Mouse (Mus musculus): ENCODE measurements at regions not wholly inside any gene's neighbourhood (a gene's known extent, or its start where the extent isn't known, plus 50 kb on each side); places are given as distances from the start of the nearest gene placed in this dataset.

DNA sequence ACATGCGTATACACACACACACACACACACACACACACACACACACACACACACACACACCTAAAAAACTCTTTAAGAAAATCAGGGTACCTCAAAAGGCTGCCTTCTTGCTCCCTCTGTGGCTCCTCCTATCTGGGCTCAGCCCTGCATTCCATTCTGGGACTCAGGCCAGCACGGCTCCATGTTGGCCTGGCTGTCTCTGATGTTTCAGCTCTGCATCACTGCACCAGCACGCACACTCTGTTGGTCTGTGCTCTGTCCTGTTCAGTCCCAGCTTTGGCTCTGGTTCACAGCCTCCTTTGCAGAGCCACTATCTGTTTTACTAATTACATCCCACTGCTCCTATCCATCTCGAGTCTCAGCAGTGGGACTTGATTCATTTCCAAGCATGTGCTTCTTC lies 108.8 kb upstream of the Eif4g2 start:
- ATAC-seq (ENCODE audit: insufficient number of reproducible peaks, low FRiP score, low TSS enrichment, low read depth): no peak
- WGBS: 56% methylated on average over 4 of the region's 4 CpGs
- no peak for DNase-seq (ENCODE audit: low spot score)

GRCm38 (mm10) chr7:111191216-111191615 lies 108.4 kb upstream of the Eif4g2 start:
- H3K4me2 ChIP-seq (ENCODE audit: low read depth, severe bottlenecking): no peak overlapping the region
- H3K9ac ChIP-seq (ENCODE audit: low read length): no peak overlapping the region
- DNase-seq (ENCODE audit: low spot score): no peak
- no peaks in the 10 kb centered on the region for H3K27me3 ChIP-seq (ENCODE audit: control insufficient read depth, insufficient read depth, low read length)
- no peak overlapping the region for H3K4me3 ChIP-seq (ENCODE audit: low read depth, low read length)
- no peaks in the 10 kb centered on the region for H3K36me3 ChIP-seq (ENCODE audit: control insufficient read depth, insufficient read depth, low read length)
- ATAC-seq (ENCODE audit: insufficient number of reproducible peaks, low FRiP score, low TSS enrichment, low read depth): no peak
- no peaks in the 10 kb centered on the region for H3K9me3 ChIP-seq (ENCODE audit: control insufficient read depth, low read length)
- H3K4me1 ChIP-seq (ENCODE audit: control insufficient read depth, insufficient read depth, low read length): no peaks in the 10 kb centered on the region
- H3K27ac ChIP-seq (replicated peaks; ENCODE audit: low read depth, low read length): no peak overlapping the region

More for the DNA sequence above, 108.8 kb upstream of the Eif4g2 start:
- Histone ChIP-seq H3K27me3 (ENCODE audit: control insufficient read depth, insufficient read depth, low read length) (no peaks in the 10 kb centered on the region), H3K36me3 (ENCODE audit: control insufficient read depth, insufficient read depth, low read length) (no peaks in the 10 kb centered on the region), H3K27ac (replicated peaks; ENCODE audit: low read depth, low read length) (no peak overlapping the region), H3K9me3 (ENCODE audit: control insufficient read depth, low read length) (no peaks in the 10 kb centered on the region), H3K4me2 (ENCODE audit: low read depth, severe bottlenecking) (no peak overlapping the region), H3K4me1 (ENCODE audit: control insufficient read depth, insufficient read depth, low read length) (no peaks in the 10 kb centered on the region), H3K9ac (ENCODE audit: low read length) (no peak overlapping the region), H3K4me3 (ENCODE audit: low read depth, low read length) (no peak overlapping the region)

DNA sequence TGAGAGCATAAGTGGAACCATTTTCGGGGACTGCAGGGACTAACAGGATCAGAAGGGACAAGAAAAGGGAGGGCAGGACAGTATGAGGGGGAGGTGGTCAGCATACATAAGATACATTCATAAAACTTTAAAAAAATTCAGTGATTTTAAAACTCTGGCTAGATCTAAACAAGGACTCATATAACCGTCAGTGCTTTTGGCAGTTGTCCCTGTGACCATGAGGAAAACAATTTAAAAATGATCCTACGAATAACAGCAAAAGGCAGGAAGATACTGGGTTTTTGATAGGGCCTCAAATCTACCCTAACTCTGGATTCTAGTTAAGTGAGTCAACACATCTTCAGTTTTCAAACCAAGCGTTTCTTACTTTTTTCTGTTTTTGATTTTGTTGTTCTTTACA lies 106.9 kb upstream of the Eif4g2 start:
- ATAC-seq (ENCODE audit: insufficient number of reproducible peaks, low FRiP score, low TSS enrichment, low read depth) (no peak), DNase-seq (ENCODE audit: low spot score) (no peak)
- H3K4me2 ChIP-seq (ENCODE audit: low read depth, severe bottlenecking): no peak overlapping the region
- H3K27ac ChIP-seq (replicated peaks; ENCODE audit: low read depth, low read length): no peak overlapping the region
- H3K4me3 ChIP-seq (ENCODE audit: low read depth, low read length): no peak overlapping the region
- WGBS: 93% methylated on average over 4 of the region's 4 CpGs
- H3K27me3 ChIP-seq (ENCODE audit: control insufficient read depth, insufficient read depth, low read length): no peaks in the 10 kb centered on the region
- H3K36me3 ChIP-seq (ENCODE audit: control insufficient read depth, insufficient read depth, low read length): no peaks in the 10 kb centered on the region
- H3K9ac ChIP-seq (ENCODE audit: low read length): no peak overlapping the region
- no peaks in the 10 kb centered on the region for H3K4me1 ChIP-seq (ENCODE audit: control insufficient read depth, insufficient read depth, low read length)
- H3K9me3 ChIP-seq (ENCODE audit: control insufficient read depth, low read length): no peaks in the 10 kb centered on the region

DNA sequence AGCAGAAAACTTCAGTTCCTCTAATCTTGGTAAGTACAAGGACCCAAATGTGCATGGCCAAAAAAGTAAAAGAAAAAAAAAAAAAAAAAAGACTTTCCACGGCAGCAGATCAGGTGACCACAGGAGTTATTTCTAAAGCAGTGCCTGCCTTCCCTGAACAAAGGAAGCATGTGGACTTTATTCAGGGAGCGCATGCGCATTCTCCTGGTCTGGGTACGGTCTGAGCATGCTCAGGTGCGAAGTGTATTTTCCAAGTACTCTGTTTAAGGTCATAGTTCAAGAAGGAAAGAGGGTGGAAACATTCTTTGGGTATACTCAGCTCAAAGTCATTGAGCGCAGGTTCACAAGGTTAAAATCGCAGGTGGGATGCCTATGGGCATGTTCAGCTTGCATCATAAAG lies 103.1 kb upstream of the Eif4g2 start:
- DNase-seq (ENCODE audit: low spot score) (no peak), ATAC-seq (ENCODE audit: insufficient number of reproducible peaks, low FRiP score, low TSS enrichment, low read depth) (no peak)
- no peaks in the 10 kb centered on the region for H3K36me3 ChIP-seq (ENCODE audit: control insufficient read depth, insufficient read depth, low read length)
- no peak overlapping the region for H3K9ac ChIP-seq (ENCODE audit: low read length)
- 87% methylated on average over 7 of the region's 7 CpGs for WGBS
- H3K27me3 ChIP-seq (ENCODE audit: control insufficient read depth, insufficient read depth, low read length): no peaks in the 10 kb centered on the region
- H3K4me2 ChIP-seq (ENCODE audit: low read depth, severe bottlenecking): no peak overlapping the region
- no peak overlapping the region for H3K4me3 ChIP-seq (ENCODE audit: low read depth, low read length)
- no peak overlapping the region for H3K27ac ChIP-seq (replicated peaks; ENCODE audit: low read depth, low read length)
- H3K4me1 ChIP-seq (ENCODE audit: control insufficient read depth, insufficient read depth, low read length): no peaks in the 10 kb centered on the region
- no peaks in the 10 kb centered on the region for H3K9me3 ChIP-seq (ENCODE audit: control insufficient read depth, low read length)

DNA sequence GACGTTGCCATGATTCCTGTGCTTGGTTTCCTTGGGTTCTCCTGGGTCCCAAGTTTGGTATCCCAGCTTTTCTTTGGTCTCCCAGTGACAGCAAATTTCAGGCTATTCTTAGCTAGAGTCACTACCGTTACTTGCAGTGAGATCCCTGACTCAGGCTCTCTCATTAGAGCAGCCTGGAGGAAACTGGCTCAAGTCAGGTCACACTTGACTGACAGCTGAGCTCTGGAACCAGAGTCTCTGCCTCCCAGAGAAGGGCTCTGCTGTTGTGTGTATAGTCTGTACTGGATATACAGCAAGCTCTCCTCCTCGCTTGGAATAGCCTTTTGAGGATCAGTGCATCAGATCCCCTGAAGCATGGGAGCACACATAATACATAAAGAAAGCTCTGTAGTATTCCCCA lies 100.7 kb upstream of the Eif4g2 start:
- no peaks in the 10 kb centered on the region for H3K36me3 ChIP-seq (ENCODE audit: control insufficient read depth, insufficient read depth, low read length)
- no peaks in the 10 kb centered on the region for H3K9me3 ChIP-seq (ENCODE audit: control insufficient read depth, low read length)
- H3K27ac ChIP-seq (replicated peaks; ENCODE audit: low read depth, low read length): no peak overlapping the region
- ATAC-seq (ENCODE audit: insufficient number of reproducible peaks, low FRiP score, low TSS enrichment, low read depth): no peak
- H3K4me2 ChIP-seq (ENCODE audit: low read depth, severe bottlenecking): no peak overlapping the region
- WGBS: 69% methylated on average over 3 of the region's 3 CpGs
- DNase-seq (ENCODE audit: low spot score): no peak
- H3K4me1 ChIP-seq (ENCODE audit: control insufficient read depth, insufficient read depth, low read length): no peaks in the 10 kb centered on the region
- no peaks in the 10 kb centered on the region for H3K27me3 ChIP-seq (ENCODE audit: control insufficient read depth, insufficient read depth, low read length)
- no peak overlapping the region for H3K4me3 ChIP-seq (ENCODE audit: low read depth, low read length)
- no peak overlapping the region for H3K9ac ChIP-seq (ENCODE audit: low read length)

GRCm38 (mm10) chr7:111182319-111182718 lies 99.5 kb upstream of the Eif4g2 start:
- Histone ChIP-seq H3K27ac (replicated peaks; ENCODE audit: low read depth, low read length) (no peak overlapping the region), H3K4me2 (ENCODE audit: low read depth, severe bottlenecking) (no peak overlapping the region), H3K9me3 (ENCODE audit: control insufficient read depth, low read length) (no peaks in the 10 kb centered on the region), H3K36me3 (ENCODE audit: control insufficient read depth, insufficient read depth, low read length) (no peaks in the 10 kb centered on the region), H3K27me3 (ENCODE audit: control insufficient read depth, insufficient read depth, low read length) (no peaks in the 10 kb centered on the region), H3K4me1 (ENCODE audit: control insufficient read depth, insufficient read depth, low read length) (no peaks in the 10 kb centered on the region), H3K9ac (ENCODE audit: low read length) (no peak overlapping the region), H3K4me3 (ENCODE audit: low read depth, low read length) (no peak overlapping the region)
- DNase-seq (ENCODE audit: low spot score): peak; percentile 68
- ATAC-seq (ENCODE audit: insufficient number of reproducible peaks, low FRiP score, low TSS enrichment, low read depth): no peak; the same call in 1 of the 2 replicates
- 74% methylated on average over 3 of the region's 3 CpGs for WGBS

DNA sequence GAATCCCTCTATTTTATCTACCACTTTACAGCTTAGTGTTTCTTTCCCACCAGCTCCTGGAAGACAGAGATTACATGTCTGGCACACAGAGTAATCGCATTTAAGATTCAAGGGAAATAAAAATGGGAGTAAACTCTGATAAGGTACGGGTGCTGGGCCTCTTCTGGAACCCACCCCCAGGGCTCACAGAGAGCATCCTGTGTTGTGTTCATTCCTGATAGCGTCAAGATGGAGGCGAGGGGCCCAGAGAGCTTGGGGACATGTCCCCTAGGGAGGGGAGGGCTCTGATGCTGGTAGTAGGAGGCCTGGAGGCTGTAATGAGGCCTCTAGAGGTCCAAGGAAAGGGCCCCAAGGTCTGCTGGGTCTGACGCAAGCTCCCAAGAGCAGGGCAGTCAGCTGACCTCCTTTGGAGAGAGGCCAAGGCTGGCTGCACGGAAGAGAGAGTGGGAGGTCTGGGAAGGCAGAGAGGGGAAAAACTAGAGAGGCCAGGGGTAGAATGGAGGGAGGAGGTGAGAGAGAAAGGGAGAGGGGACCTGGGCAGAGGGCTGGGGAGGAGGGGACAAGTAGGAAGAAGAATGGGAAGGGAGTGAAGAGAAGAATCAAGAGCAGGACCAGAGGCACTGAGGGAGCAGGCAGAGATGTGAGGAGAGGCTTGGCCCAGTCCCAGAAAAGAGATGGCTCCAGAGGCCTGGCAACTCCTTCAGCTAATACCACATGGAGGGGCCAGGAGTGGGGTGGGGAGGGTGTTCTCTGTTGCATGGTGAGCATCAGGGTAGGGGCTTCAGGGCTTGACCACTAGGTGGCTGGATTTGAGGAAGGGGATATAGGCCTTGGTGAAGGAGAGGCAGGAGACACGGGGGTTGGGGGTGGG lies 96.8 kb upstream of the Eif4g2 start:
- no peaks in the 10 kb centered on the region for H3K9me3 ChIP-seq (ENCODE audit: control insufficient read depth, low read length)
- DNase-seq (ENCODE audit: low spot score): no peak
- no peaks in the 10 kb centered on the region for H3K4me1 ChIP-seq (ENCODE audit: control insufficient read depth, insufficient read depth, low read length)
- no peaks in the 10 kb centered on the region for H3K36me3 ChIP-seq (ENCODE audit: control insufficient read depth, insufficient read depth, low read length)
- no peak overlapping the region for H3K9ac ChIP-seq (ENCODE audit: low read length)
- no peak overlapping the region for H3K27ac ChIP-seq (replicated peaks; ENCODE audit: low read depth, low read length)
- no peak overlapping the region for H3K4me3 ChIP-seq (ENCODE audit: low read depth, low read length)
- no peaks in the 10 kb centered on the region for H3K27me3 ChIP-seq (ENCODE audit: control insufficient read depth, insufficient read depth, low read length)
- 62% methylated on average over 7 of the region's 7 CpGs for WGBS
- H3K4me2 ChIP-seq (ENCODE audit: low read depth, severe bottlenecking): no peak overlapping the region
- ATAC-seq (ENCODE audit: insufficient number of reproducible peaks, low FRiP score, low TSS enrichment, low read depth): no peak

DNA sequence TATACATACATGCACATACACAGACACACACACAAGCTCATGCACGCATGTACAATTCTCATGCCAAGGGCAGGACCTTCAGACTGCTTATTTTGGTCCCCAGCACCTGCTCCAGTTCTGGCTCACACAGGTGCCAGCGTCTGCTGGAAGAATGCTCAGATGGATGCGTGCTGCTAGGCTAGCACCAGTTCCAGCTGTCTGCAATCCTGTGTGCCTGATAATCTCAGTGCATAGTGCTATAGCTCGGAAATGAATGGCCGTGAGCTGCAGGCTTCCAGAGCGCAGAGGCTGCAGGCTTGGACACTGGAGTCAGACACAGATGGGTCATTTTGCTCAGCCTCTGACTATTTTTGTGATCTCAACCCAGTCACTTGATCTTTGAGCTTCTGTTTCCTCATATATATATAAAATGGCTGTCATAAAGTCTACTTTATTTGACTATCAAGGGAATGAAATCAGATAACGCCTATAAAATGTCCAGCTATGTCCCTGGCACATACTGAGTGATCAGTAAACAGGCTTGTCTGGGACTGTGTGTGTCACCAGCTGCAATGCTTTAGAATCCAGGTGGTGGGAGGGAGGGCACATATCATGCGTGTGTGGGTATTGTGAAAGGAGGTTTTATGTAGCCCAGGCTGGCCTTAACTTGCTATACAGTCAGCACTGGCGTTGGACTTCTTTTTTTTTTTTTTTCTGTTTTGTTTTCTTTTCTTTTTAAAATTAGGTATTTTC lies 91.7 kb upstream of the Eif4g2 start:
- DNase-seq (ENCODE audit: low spot score) (no peak), ATAC-seq (ENCODE audit: insufficient number of reproducible peaks, low FRiP score, low TSS enrichment, low read depth) (no peak)
- 85% methylated on average over 9 of the region's 9 CpGs for WGBS
- Histone ChIP-seq H3K9me3 (ENCODE audit: control insufficient read depth, low read length) (no peaks in the 10 kb centered on the region), H3K4me3 (ENCODE audit: low read depth, low read length) (no peak overlapping the region), H3K4me1 (ENCODE audit: control insufficient read depth, insufficient read depth, low read length) (no peaks in the 10 kb centered on the region), H3K36me3 (ENCODE audit: control insufficient read depth, insufficient read depth, low read length) (no peaks in the 10 kb centered on the region), H3K9ac (ENCODE audit: low read length) (no peak overlapping the region), H3K27ac (replicated peaks; ENCODE audit: low read depth, low read length) (no peak overlapping the region), H3K27me3 (ENCODE audit: control insufficient read depth, insufficient read depth, low read length) (no peaks in the 10 kb centered on the region), H3K4me2 (ENCODE audit: low read depth, severe bottlenecking) (no peak overlapping the region)

All from limb, embryonic 11.5 days (tissue).